Mouse (Mus musculus) embryonic fibroblast, embryonic 13.5 days (primary cell): ENCODE measurements at regions not wholly inside any gene's neighbourhood (a gene's known extent, or its start where the extent isn't known, plus 50 kb on each side); places are given as distances from the start of the nearest gene placed in this dataset.

Source experiments
- CTCF ChIP-seq: IDR thresholded peaks from 2 replicates; pipeline ENCODE4 v1.5.1; 2011; ENCODE audit warnings: mild to moderate bottlenecking, control low read depth, low read length, moderate library complexity, borderline replicate concordance; ENCODE audit not compliant: insufficient read depth
- POLR2A ChIP-seq: IDR thresholded peaks from 2 replicates; pipeline ENCODE4 v1.6.1; 2011; ENCODE audit warnings: low read depth, mild to moderate bottlenecking, control low read depth, low read length, moderate library complexity

GRCm38 (mm10) chr12:71622761-71623160 is 208.1 kb upstream of the Daam1 start:
- TF ChIP-seq POLR2A: no peak
- no peak for TF ChIP-seq CTCF
